Mouse (Mus musculus) heart, adult 9 months (tissue): ENCODE results near the gene Tmprss3.

ENCODE experiments used
- DNase-seq, 2 experiments: peaks; one replicate each; pipeline ENCODE4 v3.0.0; 2022; ENCODE audit warnings: low spot score in 2 of 2

The Tmprss3 gene

GRCm38 (mm10) chr17:31195207-31195606 lies 3.6 kb downstream of the Tmprss3 start:
- DNase-seq: no peak

- no peak for DNase-seq
Observed at GRCm38 (mm10) chr17:31193360-31193759, 5.4 kb downstream of the Tmprss3 start.

- DNase-seq: no peak
Observed at GRCm38 (mm10) chr17:31192663-31193062, 6.1 kb downstream of the Tmprss3 start.

- no peak for DNase-seq
Observed at GRCm38 (mm10) chr17:31191825-31192224, 7.0 kb downstream of the Tmprss3 start.

GRCm38 (mm10) chr17:31187370-31187769 lies 11.4 kb downstream of the Tmprss3 start:
- DNase-seq: peak; percentile 17 to 46

GRCm38 (mm10) chr17:31184269-31184990 lies 14.3 kb downstream of the Tmprss3 start:
- no peak for DNase-seq

GRCm38 (mm10) chr17:31183180-31183974 lies 15.4 kb downstream of the Tmprss3 start:
- DNase-seq: no peak

GRCm38 (mm10) chr17:31181490-31181889 lies 17.3 kb downstream of the Tmprss3 start:
- no peak for DNase-seq

- DNase-seq: no peak
Observed at GRCm38 (mm10) chr17:31176321-31176720, 22.5 kb downstream of the Tmprss3 start.

GRCm38 (mm10) chr17:31169796-31170195 lies 29.0 kb downstream of the Tmprss3 start:
- no peak for DNase-seq

- DNase-seq: no peak
Observed at GRCm38 (mm10) chr17:31165127-31165526, 33.6 kb downstream of the Tmprss3 start, which contains the start of gene Tff1. TSS of gene Tff1 (minus strand) at chr17:31165277.

- DNase-seq: no peak
Observed at GRCm38 (mm10) chr17:31163821-31164220, 35.0 kb downstream of the Tmprss3 start.

GRCm38 (mm10) chr17:31162607-31163006 lies 36.2 kb downstream of the Tmprss3 start:
- no peak for DNase-seq

GRCm38 (mm10) chr17:31160291-31160690 lies 38.5 kb downstream of the Tmprss3 start:
- DNase-seq: no peak

- DNase-seq: no peak
Observed at GRCm38 (mm10) chr17:31157921-31158320, 40.9 kb downstream of the Tmprss3 start.

GRCm38 (mm10) chr17:31153785-31154184 lies 45.0 kb downstream of the Tmprss3 start:
- no peak for DNase-seq

- no peak for DNase-seq
Observed at GRCm38 (mm10) chr17:31152966-31153499, 45.7 kb downstream of the Tmprss3 start.

- no peak for DNase-seq
Observed at GRCm38 (mm10) chr17:31152512-31152911, 46.3 kb downstream of the Tmprss3 start.

- no peak for DNase-seq
Observed at GRCm38 (mm10) chr17:31145998-31146397, 52.8 kb downstream of the Tmprss3 start.

- DNase-seq: no peak
Observed at GRCm38 (mm10) chr17:31144040-31145037, 54.4 kb downstream of the Tmprss3 start, which contains the start of gene Tff2. TSS of gene Tff2 (minus strand) at chr17:31144282.

GRCm38 (mm10) chr17:31142116-31142515 lies 56.7 kb downstream of the Tmprss3 start:
- DNase-seq: no peak
